In the genomic region with DNA sequence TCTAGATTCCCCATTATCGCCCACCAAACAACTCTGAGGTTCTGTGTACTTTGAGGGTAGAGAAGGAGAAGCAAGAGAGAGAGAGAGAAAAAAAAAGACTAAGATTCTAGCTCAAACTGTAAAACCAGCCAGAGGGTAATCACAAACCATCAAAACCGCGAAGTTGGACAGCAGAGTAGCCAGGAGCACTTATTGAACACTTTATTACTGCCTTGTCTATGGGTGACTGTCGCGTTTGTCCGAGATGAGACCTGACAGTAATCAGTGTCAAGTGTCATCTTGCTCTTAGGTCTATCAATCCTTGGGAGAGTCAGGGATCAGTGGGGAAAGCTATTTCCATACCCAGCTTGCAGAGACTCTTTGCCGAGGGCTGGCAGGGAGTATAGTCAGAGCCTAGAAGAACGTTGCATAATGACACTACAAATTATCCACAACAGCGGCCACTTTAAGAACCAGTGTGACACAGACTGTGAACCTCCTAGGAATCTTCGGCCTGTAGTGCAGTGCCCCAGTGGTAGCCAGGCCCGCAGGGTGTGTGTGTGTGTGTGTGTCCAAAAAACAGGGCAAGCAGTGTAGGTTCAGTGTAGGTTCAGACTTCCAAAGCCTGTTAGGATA, we compare ENCODE assay signal across 9 mouse cellular contexts. TPM values are rescaled to one million over a fixed set of nuclear protein-coding genes. Genes with fewer than 3 reads are reported as not detected.
DNase-seq lines count a peak whose midpoint lies in the region; ATAC-seq and TF ChIP-seq lines count a peak whose summit lies in the region.
"Had no signal": no experiment of that assay in that cellular context is flagged by ENCODE, and none has a peak within 500 bp of the region (broad histone marks: within the 10 kb centered on the region; RNA-seq: fewer than 3 reads in every experiment).

No protein-coding gene starts in this region.

- peak; percentile 33 for DNase-seq in kidney, adult 2 months
- no peak for DNase-seq in kidney, adult 8-10 months
- no peak for DNase-seq in hindbrain, postnatal 0 days (ENCODE audit: low spot score)
- DNase-seq in neural tube, embryonic 10.5 days (ENCODE audit: extremely low spot score, low spot score), result peak; percentile 33
- DNase-seq in urinary bladder, postnatal 36 days (ENCODE audit: low spot score in 2 of 2), result no peak
- no peak for DNase-seq in left cerebral cortex, postnatal 25 days (ENCODE audit: low spot score in 2 of 2)
- DNase-seq in spleen, adult 12 weeks (ENCODE audit: low spot score), result no peak

- no peaks in the 10 kb centered on the region for H3K36me3 ChIP-seq in kidney, adult 2 months (ENCODE audit: control insufficient read depth, insufficient read depth, low read length)
- H3K36me3 ChIP-seq in embryonic facial prominence, embryonic 13.5 days, result no peaks in the 10 kb centered on the region
- H3K36me3 ChIP-seq in hindbrain, postnatal 0 days (ENCODE audit: insufficient read depth, low read length), result no peaks in the 10 kb centered on the region

- peak overlapping the region; percentile 9 for H3K27ac ChIP-seq in kidney, adult 2 months (ENCODE audit: insufficient read depth, low read depth, low read length)
- H3K27ac ChIP-seq in embryonic facial prominence, embryonic 13.5 days, result no peak overlapping the region
- H3K27ac ChIP-seq in hindbrain, postnatal 0 days, result no peak overlapping the region

- H3K9me3 ChIP-seq in embryonic facial prominence, embryonic 13.5 days, result no peaks in the 10 kb centered on the region
- H3K9me3 ChIP-seq in hindbrain, postnatal 0 days (ENCODE audit: low read length), result no peaks in the 10 kb centered on the region

- no peak for TF ChIP-seq POLR2A in kidney, adult 2 months (IDR thresholded peaks at IDR 0.05; ENCODE audit: low read depth, low read length)

- intact Hi-C loops in left cerebral cortex, postnatal 25 days (cut with DNase I), result loop anchor here (2.0 to 5.0 kb wide), 2 partner anchors 43 to 152 kb away; no protein-coding TSS in a partner anchor

- WGBS in kidney, adult 2 months, result 43% methylated on average over 11 of the region's 11 CpGs
- 14% methylated on average over 11 of the region's 11 CpGs for WGBS in embryonic facial prominence, embryonic 13.5 days
- WGBS in hindbrain, postnatal 0 days, result 21% methylated on average over 11 of the region's 11 CpGs

- TF ChIP-seq CTCF in kidney, adult 2 months (conservative IDR thresholded peaks at IDR 0.05; ENCODE audit: insufficient read depth, insufficient read length, low read depth, low read length), result no peak
- no peak for TF ChIP-seq CTCF in hindbrain, postnatal 0 days (IDR thresholded peaks at IDR 0.05; ENCODE audit: low read depth)

- H3K4me3 ChIP-seq in kidney, adult 2 months (ENCODE audit: insufficient read depth, low read depth, low read length), result peak overlapping the region; percentile 70
- peak overlapping the region; percentile 57 for H3K4me3 ChIP-seq in embryonic facial prominence, embryonic 13.5 days
- H3K4me3 ChIP-seq in hindbrain, postnatal 0 days (ENCODE audit: low read length), result peak overlapping the region; percentile 37

- H3K9ac ChIP-seq in embryonic facial prominence, embryonic 13.5 days, result peak overlapping the region; percentile 58
- H3K9ac ChIP-seq in hindbrain, postnatal 0 days (replicated peaks; ENCODE audit: low read length), result peak overlapping the region; percentile 2; the same call in 1 of the 2 replicates

- H3K27me3 ChIP-seq in kidney, adult 2 months (replicated peaks; ENCODE audit: control insufficient read depth, insufficient read depth, low read length), result no peaks in the 10 kb centered on the region
- peaks cover 61% of the 10 kb centered on the region for H3K27me3 ChIP-seq in embryonic facial prominence, embryonic 13.5 days
- peaks cover 28% of the 10 kb centered on the region for H3K27me3 ChIP-seq in hindbrain, postnatal 0 days (ENCODE audit: insufficient read depth, low read length)

- ATAC-seq in embryonic facial prominence, embryonic 13.5 days (ENCODE audit: insufficient number of reproducible peaks, insufficient read depth, low FRiP score, low TSS enrichment, low read depth), result no peak
- ATAC-seq in hindbrain, postnatal 0 days, result no peak

- peak overlapping the region; percentile 94 for H3K4me2 ChIP-seq in embryonic facial prominence, embryonic 13.5 days
- H3K4me2 ChIP-seq in hindbrain, postnatal 0 days (ENCODE audit: low read depth, low read length), result peak overlapping the region; percentile 88

- no peaks in the 10 kb centered on the region; the same call in 1 of the 2 replicates for H3K4me1 ChIP-seq in kidney, adult 2 months (ENCODE audit: control insufficient read depth, insufficient read depth, low read length)
- peaks cover 22% of the 10 kb centered on the region for H3K4me1 ChIP-seq in embryonic facial prominence, embryonic 13.5 days
- no peaks in the 10 kb centered on the region for H3K4me1 ChIP-seq in hindbrain, postnatal 0 days (ENCODE audit: insufficient read depth, low read length)

RNA-seq across cellular contexts. Expression of a gene that starts 2.2 kb away (rescaled TPM):
- polyA plus RNA-seq in kidney, adult 2 months (2012; rRNA removed), result 75.9 and 108 TPM in 2 replicates
- polyA plus RNA-seq in embryonic facial prominence, embryonic 13.5 days (2015; fragmentation: Nextera tagmentation; extraction: Ambion mirVana), result 3.0 and 3.9 TPM in 2 replicates
- total RNA-seq in hindbrain, postnatal 0 days (2014; rRNA removed), result 16.7 and 18.1 TPM in 2 replicates
- polyA plus RNA-seq in hindbrain, postnatal 0 days (2015; fragmentation: Nextera tagmentation; extraction: Ambion mirVana), result 5.3 and 5.6 TPM in 2 replicates
- total RNA-seq in left cerebral cortex, postnatal 25 days (2021), result 10 to 100 TPM; 82.1 to 90.7 TPM
- total RNA-seq: MEL had no signal

Comparison
In these comparisons a context has a peak if more than half of its experiments do, and no peak if none do; other contexts are left out.
1. DNase-seq: peak in kidney, adult 2 months (single experiment) and neural tube, embryonic 10.5 days (single experiment); none in kidney, adult 8-10 months (0 of 2), hindbrain, postnatal 0 days (single experiment), urinary bladder, postnatal 36 days (0 of 2), left cerebral cortex, postnatal 25 days (0 of 2) and spleen, adult 12 weeks (single experiment).
2. RNA of a gene that starts 2.2 kb away (polyA plus RNA-seq): 75.9 to 108 TPM in kidney, adult 2 months; 5.3 to 5.6 TPM in hindbrain, postnatal 0 days and 3.0 to 3.9 TPM in embryonic facial prominence, embryonic 13.5 days; every median in the first group is over 10 times any median in the second.
3. Peak in every context shown above with its lines, with median percentiles within 50 percentile points of each other: H3K4me3 ChIP-seq.